Mouse (Mus musculus) right cerebral cortex, postnatal 10 days (tissue): ENCODE measurements at regions not wholly inside any gene's neighbourhood (a gene's known extent, or its start where the extent isn't known, plus 50 kb on each side); places are given as distances from the start of the nearest gene placed in this dataset.

Experiments used
- DNase-seq, 2 experiments: peaks; one replicate each; pipeline ENCODE4 v3.0.0; 2021; ENCODE audit warnings: low spot score in 2 of 2

DNA sequence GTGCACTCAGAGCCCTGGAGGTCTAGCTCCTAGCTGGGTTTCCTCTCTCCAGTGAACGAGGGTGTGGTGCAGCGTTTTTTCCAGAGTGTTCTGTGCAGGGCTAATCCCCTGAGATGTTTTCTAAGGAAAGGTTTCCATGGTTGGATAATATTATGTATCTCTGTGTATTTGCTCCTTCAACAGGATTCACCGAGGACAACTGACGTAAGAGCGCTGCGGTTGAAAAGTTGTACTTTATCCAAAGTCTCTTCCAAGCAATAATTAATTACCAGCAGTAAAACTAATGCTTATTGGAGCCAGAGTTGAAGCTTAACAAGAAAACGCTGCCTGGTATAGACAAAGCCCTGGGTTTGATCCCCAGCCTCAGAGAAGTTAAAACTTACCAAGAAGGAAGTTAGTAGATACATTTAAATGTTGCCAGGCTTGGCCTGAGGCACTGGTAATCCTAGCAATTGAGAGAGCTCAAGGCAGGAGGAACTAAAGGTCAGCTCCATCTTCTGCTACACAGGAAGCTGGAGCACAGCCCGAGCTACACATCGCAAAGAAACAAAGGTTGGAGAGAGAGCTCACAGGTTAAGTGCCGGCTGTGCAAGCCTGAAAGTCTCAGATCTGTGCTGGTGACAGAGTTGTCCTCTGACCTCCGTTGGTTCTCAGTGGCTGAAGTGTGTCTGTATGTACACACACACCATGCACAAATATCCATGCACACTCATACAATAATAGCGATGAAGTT is 51.2 kb upstream of the Rap1b start:
- no peak for DNase-seq

DNA sequence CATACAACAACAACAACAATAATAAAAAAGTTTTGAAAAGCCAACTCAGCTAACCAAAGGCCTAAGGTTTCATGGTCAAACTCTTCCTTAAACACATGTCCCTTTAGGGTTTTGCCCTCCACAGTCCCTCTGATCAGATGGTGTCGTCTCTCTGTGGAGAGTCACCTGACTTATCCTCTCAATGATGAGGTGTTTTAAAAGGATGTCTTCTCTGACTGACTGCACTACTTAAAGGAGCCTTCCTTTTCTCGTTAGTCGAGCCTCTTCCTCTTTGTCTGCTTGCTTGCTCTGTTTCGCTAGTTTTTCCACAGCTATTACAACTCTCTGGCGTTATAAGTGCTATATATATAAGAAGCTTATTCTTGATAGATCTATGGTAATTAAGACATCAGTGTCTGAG is 51.9 kb upstream of the Rap1b start:
- DNase-seq: no peak

DNA sequence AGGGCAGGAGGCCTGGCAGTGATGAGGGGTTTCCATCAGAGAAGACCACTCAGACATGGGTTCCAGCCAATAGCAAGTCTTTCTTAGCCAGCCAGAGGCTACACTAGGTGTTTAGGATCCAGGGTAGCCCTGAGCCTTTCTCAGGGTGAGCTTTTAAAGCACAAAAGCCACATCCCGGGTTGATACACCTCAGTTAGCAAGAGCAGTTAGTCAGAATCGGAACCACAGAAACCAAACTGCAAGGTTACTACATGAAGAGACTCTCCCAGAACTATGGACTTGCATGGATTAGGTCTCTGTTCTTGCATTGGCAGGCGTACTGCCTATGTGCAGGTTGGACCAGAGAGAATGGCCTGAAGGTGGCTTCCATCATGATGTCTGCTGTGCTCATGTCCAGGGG is 52.6 kb upstream of the Rap1b start:
- DNase-seq: no peak

DNA sequence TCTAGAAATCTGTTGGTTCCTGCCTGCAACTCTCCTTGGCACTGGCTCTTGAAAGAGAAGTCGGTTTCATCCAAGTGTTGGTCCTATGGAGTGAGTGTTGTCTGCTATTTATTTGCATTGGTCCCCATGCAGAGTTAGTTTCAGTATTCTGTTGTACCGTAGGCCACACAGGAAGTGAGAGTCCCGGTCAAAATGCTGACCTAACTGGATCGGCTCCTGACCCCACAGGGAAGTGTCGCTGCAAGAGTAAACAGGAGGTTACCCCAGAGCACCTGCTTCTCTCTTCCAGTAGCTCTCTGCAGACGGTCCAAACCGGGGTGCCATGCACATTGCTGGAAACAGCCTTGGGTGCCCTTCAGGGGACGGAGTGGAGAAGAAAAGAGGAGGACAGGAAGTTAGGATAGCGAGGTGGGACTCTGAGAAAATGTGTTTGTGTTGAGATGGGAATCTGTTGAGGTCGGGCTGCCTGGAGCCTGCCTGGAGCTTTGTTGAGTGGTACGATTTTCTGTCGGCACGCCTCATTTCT is 53.6 kb upstream of the Rap1b start:
- peak in 1 of 2 experiments; percentile 31 for DNase-seq

DNA sequence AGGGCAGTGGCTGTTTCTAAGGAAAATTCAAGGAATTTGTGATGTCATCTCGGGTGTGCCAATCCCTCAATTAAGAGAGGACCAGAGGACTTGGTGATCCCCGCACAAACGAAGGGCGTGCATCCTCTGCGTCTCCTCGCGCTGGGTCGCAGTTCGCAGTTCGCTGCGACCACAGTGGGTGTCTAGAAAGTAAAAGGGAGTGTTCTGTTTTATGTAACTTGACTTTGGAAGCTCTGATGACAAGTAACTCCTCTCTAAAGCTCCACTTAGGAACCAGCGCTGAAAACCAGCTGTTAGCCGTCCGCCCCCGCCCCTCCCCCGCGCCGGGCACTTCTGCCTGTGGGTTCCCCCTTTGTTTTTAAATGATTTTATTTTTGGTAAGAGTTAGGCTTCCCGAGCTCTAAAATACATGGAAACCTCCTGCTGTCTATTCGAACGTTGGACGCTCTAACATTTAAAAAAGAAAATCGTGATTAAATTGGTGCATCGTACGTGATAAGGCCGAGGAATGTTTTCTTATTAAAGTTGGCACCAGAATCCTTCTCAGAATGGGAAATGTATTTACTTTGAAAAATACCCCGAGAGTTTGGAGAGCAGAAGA is 59.9 kb upstream of the Rap1b start:
- DNase-seq: peak; percentile 52 to 66

DNA sequence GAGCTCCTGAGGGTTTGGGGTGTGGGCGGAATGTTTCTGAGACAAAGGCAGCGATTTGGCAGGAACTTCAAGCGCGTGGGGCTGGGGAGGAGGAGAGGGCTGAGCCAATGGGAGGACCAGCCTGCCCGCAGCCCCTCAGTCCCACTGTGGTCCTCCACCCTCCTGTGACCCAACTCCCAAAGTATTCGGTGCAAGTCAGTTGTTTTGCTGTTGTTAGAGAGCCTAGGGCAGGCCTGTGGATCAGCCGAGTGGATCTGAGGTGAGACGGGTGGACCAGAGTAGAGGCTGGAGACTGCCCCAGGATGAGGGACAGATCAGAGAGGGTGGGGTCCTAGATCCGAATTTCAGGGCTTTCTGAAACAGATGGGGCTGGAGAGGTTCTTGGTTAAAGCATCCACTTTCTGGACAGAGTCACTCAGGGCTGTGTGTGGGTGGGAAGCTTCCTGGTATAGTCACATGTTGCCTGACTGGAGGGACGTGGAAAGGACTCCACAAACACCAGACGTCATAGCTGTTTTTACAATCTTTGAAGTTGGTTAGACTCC is 60.5 kb upstream of the Rap1b start:
- DNase-seq: peak; percentile 81 to 86

DNA sequence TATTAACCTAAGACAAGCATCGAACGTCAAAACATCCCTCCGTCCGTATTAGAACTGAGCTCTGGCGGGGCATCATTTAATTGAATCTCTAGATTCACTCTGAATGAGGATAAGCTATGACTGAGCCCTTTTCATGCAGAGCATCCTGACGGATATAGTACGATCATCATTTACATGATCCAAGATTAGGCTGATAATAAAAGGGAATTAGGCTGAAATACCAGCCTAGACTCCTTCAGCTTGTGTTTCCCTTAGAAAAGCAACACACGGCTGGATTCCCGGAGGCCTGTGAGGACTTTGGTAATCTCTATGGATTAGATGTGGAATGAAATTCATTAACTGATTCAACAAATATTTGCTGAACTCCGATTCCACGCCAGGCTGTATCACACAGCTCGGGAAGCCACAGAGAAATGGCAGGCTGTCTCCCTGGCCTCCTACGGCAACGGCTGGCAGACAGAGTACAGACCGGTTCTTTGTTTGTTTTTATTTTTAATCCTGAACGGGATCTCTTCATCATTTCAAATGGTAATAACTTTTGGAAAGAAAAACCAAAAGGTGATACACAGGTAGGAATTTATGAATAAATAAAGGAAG is 62.3 kb upstream of the Rap1b start:
- DNase-seq: no peak

DNA sequence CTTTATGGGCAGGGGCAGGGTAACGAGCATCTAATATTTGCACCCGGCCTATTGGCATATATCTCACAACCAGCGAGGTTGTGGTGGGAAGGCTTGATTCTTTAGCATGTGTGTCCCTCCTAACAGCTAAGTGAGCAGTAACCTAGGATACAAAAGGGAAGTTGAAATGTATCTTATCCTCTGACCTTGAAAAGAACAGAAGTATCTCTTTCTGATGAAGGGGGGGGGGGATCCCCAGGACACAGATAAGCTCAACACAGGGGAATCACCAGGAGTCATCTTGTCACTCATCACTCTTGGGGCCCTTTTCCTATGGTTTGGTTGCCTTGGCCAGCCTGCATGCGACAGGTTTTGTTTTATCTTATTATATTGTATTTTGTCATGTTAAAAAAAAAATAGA is 63.3 kb upstream of the Rap1b start:
- DNase-seq: no peak

DNA sequence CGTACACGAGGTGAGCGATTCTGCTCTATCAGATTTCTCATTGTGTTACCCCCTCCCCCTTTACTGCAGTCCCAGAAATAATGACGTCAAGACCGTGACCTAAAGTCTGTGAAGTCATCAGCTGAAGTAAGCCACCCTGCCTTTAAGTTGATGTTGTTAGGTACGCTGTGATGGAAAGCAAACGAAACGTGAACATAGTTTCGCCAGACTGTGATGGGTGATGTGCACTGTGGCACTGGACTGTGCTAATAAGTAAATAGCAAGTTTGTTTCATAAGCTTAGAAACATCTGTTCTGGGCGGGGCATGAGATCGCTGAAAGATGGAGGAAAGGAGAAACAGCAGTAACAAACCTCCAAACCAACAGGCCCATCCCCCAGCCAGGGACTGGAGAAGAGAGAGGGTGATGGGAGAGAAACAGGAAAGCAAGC is 64.0 kb upstream of the Rap1b start:
- no peak for DNase-seq

DNA sequence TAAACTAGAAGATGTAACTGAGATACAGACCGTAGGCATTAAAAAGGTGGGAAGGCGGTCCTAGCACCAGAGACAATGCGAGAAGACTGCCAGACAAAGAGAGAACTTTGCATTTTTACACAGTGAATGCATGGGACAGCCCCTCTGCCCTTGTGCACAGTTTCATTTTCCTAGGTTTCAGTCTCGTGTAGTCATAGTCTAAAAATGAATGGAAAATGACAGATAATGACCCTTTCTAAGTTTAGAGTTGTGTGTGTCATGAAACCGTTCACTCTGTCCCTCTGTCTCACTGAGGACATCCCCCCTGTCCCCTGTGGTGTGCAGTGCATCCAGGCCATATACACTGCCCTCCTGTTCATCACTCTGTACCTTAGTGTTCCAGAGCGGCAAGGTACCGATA is 64.6 kb upstream of the Rap1b start:
- DNase-seq: no peak

DNA sequence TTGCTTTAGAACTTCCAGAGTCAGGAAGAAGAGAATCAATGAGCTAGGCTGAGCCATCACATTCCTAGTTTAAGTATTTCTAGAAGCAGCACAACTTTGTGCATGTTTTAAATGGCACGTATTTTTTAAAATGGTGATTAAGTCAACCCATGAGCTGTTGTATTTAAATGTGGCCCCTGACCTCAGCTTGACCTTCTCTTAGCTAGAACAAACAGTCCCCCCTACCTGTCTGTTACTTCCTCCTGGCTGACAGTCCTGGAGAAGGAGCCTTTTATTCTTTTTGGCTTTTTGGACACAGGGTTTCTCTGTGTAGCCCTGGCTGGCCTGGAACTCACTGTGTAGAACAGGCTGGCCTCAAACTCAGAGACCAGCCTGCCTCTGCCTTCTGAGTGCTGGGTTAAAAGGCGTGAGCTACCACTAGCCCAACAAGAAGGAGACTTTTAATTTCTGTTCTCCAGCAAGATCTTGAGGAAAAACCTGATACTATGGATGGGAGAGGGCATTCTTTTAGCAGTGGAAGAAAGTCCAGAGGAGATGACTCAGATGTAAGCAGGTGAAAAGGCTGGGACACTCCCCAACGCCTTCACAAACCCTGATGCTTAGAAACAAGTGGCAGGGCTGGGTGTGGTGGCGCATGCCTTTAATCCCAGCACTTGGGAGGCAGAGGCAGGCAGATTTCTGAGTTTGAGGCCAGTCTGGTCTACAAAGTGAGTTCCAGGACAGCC is 69.3 kb upstream of the Rap1b start:
- DNase-seq: no peak

DNA sequence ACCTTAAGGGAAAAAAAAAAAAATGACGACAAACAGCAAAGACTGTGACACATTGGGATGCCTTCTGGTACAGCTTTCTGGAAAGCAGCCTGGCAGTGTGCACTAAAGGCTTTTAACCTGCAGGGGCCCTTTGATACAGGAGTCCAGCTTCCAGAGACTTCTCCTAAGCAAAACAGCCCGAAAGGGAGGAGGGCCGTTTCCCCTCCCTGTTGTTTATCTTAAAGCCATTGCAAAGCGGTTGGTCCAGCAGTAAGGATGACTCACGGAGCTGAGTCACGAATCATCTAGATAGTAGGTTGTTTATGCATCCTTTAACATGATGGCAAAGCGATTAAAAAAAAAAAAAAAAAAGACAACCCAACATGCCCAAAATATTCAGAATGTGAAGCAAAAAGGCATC is 70.4 kb upstream of the Rap1b start:
- DNase-seq: no peak

DNA sequence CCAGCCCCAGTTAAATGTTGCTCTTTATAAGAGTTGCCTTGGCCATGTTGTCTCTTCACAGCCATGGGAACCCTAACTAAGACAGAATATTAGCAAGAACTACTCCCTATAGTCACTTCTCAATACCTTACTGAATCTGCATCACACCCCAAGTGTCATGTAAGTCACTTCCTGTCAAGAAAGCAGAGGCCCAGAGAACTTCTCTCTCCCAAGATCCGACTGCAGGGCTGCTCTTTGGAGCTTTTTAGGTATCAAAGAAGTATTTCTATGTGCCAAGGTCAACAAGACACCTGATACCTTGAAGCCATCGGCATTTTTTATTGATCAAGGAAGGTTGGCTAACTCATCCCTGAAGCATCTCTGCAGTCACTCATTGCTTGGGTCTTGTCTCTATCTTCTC is 72.0 kb upstream of the Rap1b start:
- no peak for DNase-seq

DNA sequence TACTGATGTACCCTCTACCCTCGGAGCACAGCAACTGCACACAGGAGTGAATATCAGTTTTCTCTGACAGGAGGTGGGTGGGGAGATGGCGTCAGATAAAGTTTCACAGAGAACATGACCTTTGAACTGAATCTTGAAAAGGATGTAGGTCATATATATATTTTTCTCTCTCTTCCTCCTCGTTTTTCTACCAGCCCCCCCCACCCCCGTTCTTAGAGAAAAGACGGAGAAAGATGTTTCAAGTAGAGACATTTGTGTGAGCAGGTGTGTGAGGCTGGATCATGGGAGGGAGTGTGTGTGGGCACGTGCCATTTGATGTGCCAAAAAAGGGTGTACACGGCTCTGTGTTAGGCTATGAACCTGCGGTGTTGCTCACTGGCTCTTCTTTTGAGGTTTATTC is 72.8 kb upstream of the Rap1b start:
- no peak for DNase-seq

DNA sequence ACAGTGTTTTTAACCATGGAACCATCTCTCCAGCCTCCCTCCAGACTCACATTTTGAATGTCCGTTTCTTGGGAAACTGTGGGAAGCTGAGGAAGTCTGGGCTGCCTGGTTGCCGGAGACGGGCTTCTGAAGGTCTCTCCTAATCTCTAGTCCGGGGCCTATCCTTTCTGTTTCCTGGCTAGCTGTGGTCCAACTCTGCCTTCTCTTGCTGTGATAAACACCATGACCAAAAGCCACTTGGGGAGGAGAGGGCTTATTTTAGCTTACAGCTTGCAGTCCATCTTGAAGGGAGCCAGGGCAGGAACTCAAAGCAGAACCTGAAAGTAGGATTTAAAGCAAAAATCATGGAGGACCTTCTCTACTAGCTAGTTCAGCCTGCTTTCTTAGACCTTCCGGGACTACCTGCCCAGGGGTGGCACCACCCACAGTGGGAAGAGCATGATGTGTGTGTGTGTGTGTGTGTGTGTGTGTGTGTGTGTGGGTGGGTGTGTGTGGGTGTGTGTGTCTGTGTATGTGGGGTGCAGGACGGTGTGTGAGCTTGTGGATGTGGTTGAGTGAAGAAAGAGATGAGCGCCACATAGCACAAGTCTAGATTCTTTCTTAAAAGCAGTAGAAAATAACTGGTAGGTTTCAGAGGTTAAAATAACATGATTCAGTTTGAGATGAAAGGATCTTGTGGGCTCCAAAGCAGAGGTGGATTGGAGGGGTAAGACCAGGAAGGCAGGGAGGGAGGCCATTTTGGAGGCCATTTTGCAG is 73.5 kb upstream of the Rap1b start:
- DNase-seq: no peak

DNA sequence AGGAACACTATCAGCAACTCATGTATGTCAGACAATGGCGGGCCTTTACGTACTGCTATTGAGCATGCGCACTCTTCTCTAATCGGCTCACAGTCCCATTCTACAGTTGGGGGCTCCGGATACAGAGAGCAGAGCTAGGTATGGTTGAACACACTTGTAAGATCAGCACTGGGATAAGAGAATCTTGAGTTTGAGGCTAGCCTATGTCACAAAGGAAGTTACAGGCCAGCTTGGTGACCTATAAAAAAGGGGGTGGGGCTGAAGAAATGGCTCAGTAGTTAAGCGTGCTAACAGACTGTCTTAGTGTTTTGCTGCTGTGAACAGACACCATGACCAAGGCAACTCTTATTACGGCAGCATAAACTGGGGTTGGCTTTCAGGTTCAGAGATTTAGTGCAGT is 79.4 kb upstream of the Rap1b start:
- DNase-seq: no peak

DNA sequence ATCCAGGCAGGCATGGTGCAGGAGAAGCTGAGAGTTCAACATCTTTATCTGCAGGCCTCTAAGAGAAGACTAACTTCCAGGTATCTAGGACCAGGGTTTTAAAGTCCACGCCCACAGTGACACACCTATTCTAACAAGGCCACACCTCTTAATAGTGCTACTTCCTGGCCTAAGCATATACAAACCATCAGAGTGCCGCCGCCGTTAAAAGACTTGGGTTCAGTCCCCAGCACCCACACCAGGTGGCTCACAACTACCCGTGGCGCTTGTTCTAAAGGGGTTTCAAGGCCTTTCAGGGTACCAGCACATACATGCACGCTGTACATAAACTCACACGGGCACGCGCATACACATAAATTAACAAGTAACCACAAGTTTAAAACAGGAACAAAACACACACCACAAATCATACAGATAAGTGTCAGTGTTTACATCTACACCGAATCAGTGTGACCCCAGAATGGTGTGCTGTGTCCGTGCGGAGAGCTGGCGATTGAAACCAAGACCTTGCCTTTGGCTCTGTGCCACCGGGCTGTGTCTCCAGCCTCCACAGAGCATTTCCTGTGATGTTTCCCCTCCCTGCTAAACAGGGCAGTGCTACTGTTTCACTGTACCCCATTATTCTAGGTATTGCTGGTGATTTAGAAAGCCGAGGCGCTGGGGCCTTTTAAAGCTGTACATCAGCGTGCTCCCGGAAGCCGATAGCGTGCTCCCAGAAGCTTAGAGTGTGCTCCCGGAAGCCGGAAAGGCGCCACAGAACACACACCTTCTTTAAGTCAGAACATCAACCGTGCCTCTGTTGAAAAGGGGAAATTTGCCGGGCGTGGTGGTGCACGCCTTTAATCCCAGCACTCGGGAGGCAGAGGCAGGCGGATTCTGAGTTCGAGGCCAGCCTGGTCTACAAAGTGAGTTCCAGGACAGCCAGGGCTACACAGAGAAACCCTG is 80.0 kb upstream of the Rap1b start:
- DNase-seq: no peak

DNA sequence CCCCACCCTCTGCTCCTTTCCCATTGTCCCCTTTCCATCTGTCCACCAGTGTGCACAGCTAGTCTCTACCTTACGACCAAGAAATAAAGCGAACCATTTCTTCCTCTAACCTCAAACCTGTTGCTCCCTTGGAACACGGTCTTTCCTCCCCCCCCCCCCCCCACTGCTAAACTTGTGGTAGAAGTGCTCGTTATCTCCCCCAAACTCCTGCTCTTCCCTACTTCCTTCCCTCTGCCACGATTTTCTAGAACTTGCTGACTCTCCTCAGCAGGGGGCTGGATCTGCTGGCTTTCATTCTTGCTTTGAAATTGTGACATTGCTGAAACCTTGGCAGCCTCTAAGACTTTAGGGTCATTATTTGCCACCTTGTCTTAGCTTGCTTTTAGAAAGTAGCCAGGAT is 83.2 kb upstream of the Rap1b start:
- no peak for DNase-seq

DNA sequence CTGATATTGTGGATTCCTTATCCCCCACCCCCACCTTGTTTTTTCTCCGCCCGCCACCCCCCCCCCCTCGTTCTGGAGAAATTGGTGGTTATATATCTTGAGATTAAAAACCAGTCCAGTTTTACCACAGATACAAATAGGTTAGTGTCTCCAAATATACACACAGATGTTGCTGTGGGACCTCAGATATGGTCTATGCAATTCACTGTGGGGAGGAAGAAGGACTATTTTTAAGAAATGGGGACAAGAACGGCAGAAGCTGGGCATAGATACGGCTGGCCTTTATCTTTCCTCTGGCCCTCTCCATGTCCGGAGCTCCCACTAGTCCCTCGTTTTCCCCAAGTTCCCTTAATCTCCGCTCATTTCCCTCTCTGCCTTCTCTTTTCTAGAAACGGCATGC is 89.0 kb upstream of the Rap1b start:
- DNase-seq: no peak

DNA sequence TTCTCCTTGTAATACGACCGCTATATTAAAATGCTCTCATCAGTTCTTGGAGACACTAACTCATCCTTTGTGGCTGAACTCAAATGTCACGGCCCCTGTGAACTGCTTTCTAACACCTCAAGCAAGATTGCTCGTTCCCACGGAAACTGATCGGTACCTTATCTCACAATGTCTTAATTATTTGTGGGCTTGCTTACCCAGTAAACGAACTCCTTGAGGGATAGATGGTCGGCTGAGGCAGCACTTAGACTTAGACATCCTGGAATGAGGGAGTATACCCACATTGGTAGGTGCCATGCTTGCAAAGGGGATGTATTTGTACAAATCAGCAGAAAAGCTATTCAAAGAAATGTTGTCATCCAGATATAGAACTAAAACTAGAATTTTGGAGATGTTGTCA is 92.9 kb upstream of the Rap1b start:
- DNase-seq: no peak
